Mouse (Mus musculus): ENCODE measurements around the gene Mov10l1.
A peak's percentile ranks its signal among the peaks of the same experiment; 100 is the strongest.

Mov10l1 gene

GRCm38 (mm10) chr15:89007781-89008180 is 25.1 kb downstream of the Mov10l1 start:
- DNase-seq (ENCODE audit: low spot score in 2 of 2), result no peak

- no peak for DNase-seq (ENCODE audit: low spot score in 2 of 2)
These were observed 34.0 kb downstream of the Mov10l1 start for GRCm38 (mm10) chr15:89016722-89017121.

- DNase-seq (ENCODE audit: low spot score in 2 of 2), result peak; percentile 68 to 78
These were observed 37.4 kb downstream of the Mov10l1 start for GRCm38 (mm10) chr15:89020085-89020484.

GRCm38 (mm10) chr15:89020492-89020891 is 37.8 kb downstream of the Mov10l1 start:
- DNase-seq (ENCODE audit: low spot score in 2 of 2), result no peak

- no peak for DNase-seq (ENCODE audit: low spot score in 2 of 2)
These were observed 61.7 kb downstream of the Mov10l1 start for GRCm38 (mm10) chr15:89044381-89044780.

GRCm38 (mm10) chr15:89046356-89046755 is 63.6 kb downstream of the Mov10l1 start:
- no peak for DNase-seq (ENCODE audit: low spot score in 2 of 2)

- no peak for DNase-seq (ENCODE audit: low spot score in 2 of 2)
These were observed 72.0 kb downstream of the Mov10l1 start for GRCm38 (mm10) chr15:89054666-89055065.

- DNase-seq (ENCODE audit: low spot score in 2 of 2), result no peak
These were observed 76.0 kb downstream of the Mov10l1 start for GRCm38 (mm10) chr15:89058736-89059135.

GRCm38 (mm10) chr15:89059161-89059931 is 76.6 kb downstream of the Mov10l1 start, which contains the start of gene Panx2:
Gene Panx2 (plus strand): TSS chr15:89059734.
- no peak for DNase-seq (ENCODE audit: low spot score in 2 of 2)

- no peak for DNase-seq (ENCODE audit: low spot score in 2 of 2)
These were observed 77.4 kb downstream of the Mov10l1 start for GRCm38 (mm10) chr15:89060032-89060681.

GRCm38 (mm10) chr15:89060811-89061460 is 78.2 kb downstream of the Mov10l1 start:
- DNase-seq (ENCODE audit: low spot score in 2 of 2), result no peak

GRCm38 (mm10) chr15:89061761-89062517 is 79.2 kb downstream of the Mov10l1 start:
- no peak for DNase-seq (ENCODE audit: low spot score in 2 of 2)

GRCm38 (mm10) chr15:89062518-89062910 is 79.8 kb downstream of the Mov10l1 start:
- DNase-seq (ENCODE audit: low spot score in 2 of 2), result no peak

- DNase-seq (ENCODE audit: low spot score in 2 of 2), result no peak
These were observed 80.3 kb downstream of the Mov10l1 start for GRCm38 (mm10) chr15:89063001-89063400.

- no peak for DNase-seq (ENCODE audit: low spot score in 2 of 2)
These were observed 80.8 kb downstream of the Mov10l1 start for GRCm38 (mm10) chr15:89063536-89063935.

- no peak for DNase-seq (ENCODE audit: low spot score in 2 of 2)
These were observed 82.2 kb downstream of the Mov10l1 start for GRCm38 (mm10) chr15:89064891-89065290.

GRCm38 (mm10) chr15:89067609-89068008 is 84.9 kb downstream of the Mov10l1 start:
- DNase-seq (ENCODE audit: low spot score in 2 of 2), result no peak

GRCm38 (mm10) chr15:89068226-89068625 is 85.5 kb downstream of the Mov10l1 start:
- DNase-seq (ENCODE audit: low spot score in 2 of 2), result no peak

GRCm38 (mm10) chr15:89069336-89069840 is 86.7 kb downstream of the Mov10l1 start:
- DNase-seq (ENCODE audit: low spot score in 2 of 2), result no peak

GRCm38 (mm10) chr15:89070606-89071005 is 87.9 kb downstream of the Mov10l1 start:
- no peak for DNase-seq (ENCODE audit: low spot score in 2 of 2)

- peak; percentile 50 to 67 for DNase-seq (ENCODE audit: low spot score in 2 of 2)
These were observed 91.4 kb downstream of the Mov10l1 start for GRCm38 (mm10) chr15:89073993-89074603.

Data from heart, adult 9 months (tissue).